Mouse (Mus musculus) left cerebral cortex, postnatal 36 days (tissue): ENCODE measurements around the gene Icam1. TPM values are rescaled to one million over a fixed set of nuclear protein-coding genes. Genes with fewer than 3 reads are reported as not detected.
"Not testable (repeated sequence)": the region's sequence is repeated elsewhere in the genome, so short reads cannot be mapped to it uniquely, and the experiment has no call there.

ENCODE experiments used
- DNase-seq, 2 experiments: peaks; one replicate each; pipeline ENCODE4 v3.0.0; 2021 to 2022; ENCODE audit warnings: low spot score in 2 of 2, mixed read lengths in 1 of 2
- intact Hi-C: fragments of 180-260 bp; cut with DNase I; formaldehyde crosslinking; loops from one replicate; pipeline ENCODE4 v1.15.1; 2025
- total RNA-seq, 2 experiments: library from RNA; stranded (reverse); gene quantifications; 2 replicates each; pipeline ENCODE4 v1.2.3; 2021

Icam1 gene
- total RNA-seq, 2 experiments from 2014 or later = 2.4 to 3.2 TPM

DNA sequence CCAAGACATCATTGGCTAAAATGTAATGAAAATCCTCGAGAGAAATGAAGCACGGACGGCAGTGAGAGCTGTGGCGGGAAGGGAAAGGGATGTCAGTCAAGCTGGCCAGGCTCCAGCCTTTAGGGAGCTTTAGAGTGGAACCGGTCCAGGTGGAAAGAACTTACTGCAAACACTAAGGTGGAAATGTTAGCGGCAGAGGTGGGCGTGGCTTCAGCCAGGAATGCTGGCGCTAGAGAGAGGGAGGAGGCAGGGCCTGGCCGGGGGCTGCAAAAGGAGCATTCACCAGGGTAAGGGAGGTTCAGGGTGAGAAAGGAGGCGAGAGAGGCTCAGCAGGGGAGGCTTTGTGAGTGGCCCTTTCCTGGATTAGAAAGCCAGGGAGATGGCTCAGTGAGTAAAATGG is 24.9 kb upstream of the Icam1 start:
- intact Hi-C loops = no loop called here

DNA sequence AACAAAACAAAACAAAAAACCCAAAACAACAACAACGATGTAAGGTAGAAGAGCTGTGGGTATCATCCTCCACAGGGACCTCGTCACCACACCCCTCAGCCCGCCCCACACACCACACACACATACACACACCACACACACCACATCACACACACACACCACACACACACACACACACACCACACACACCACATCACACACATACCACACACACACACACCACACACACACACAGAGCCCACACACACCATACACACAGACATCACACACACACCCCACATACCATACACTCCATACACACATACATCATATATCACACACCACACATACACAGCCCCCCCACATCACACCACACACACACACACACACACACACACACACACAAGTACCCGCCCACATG is 24.2 kb upstream of the Icam1 start:
- intact Hi-C loops = no loop called here
- no peak for DNase-seq

More for the DNA sequence above, 24.9 kb upstream of the Icam1 start:
- no peak for DNase-seq

DNA sequence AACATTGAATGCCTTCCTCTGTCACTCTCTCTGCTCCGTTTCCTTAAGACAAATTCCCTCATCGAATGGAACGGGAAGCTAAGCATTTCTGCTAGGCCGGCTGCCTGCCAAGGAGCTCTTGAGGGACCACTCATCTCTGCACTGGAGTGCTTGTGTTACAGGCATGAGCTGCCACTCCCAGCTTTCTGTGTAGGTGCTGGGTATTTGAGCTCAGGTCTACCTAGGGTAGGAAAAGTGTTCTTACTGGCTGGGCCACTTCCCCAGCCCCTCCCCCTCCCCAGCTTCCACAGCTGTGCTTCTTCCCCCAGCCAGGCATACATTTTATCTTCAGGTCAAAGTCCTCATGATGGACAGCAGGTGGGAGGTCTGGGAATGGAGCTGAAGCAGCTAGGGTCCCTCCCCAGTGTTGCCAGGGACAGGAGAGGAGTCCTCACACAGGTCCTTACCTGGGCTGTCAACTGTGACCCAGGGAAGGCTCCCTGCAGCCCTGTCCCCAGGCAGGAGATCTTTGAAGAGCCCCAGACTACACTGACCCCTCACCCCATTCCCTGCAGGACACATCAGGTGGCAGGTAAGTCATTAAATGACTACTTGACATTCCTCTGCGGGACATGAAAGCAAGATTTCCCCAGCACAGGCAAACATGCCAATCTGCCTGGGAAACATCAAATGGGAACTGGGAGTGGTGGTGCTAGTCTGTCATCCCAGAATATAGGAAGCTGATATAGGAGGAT is 22.5 kb upstream of the Icam1 start:
- intact Hi-C loops = no loop called here
- DNase-seq = no peak

DNA sequence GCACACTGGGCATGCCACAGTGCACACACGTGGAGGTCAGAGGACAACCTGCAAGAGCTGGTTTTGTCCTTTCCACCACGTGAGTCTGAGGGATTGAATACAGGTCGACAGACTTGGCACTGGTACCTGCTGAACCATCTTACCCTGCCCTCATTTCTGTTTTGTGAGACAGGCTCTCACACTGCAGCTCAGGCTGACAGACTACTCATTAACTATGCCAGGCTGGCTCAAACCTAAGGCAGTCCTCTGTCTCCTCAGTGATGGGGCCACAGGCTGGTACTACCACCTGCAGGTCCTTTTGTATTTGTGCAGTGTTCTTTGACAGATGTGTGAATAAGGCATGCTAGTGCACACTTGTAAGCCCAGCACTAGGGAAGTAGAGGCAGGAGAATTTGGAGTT is 20.7 kb upstream of the Icam1 start:
- intact Hi-C loops = loop anchor here (5.0 kb wide), 1 partner anchor 93 kb away; no protein-coding TSS in a partner anchor
- DNase-seq = no peak

DNA sequence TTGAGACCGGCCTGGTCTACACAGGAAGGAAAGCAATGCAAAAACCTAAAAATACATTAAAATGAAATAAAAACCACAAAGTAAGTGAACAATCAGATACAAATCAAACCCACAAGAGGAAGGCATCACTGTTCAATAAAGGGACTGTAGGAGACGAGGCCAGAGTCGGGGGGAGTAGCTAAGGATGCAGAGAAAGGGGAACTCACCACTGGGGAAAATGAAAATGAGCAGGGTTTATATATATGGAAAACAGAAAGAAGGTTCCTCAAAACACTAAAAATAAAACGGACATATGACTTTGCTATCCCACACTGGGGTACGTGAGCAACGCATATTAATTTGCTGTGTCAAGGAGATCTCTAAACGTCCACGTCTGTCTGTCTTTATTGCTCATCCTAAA is 18.7 kb upstream of the Icam1 start:
- intact Hi-C loops = loop anchor here (5.0 kb wide), 1 partner anchor 95 kb away; no protein-coding TSS in a partner anchor
- no peak for DNase-seq

DNA sequence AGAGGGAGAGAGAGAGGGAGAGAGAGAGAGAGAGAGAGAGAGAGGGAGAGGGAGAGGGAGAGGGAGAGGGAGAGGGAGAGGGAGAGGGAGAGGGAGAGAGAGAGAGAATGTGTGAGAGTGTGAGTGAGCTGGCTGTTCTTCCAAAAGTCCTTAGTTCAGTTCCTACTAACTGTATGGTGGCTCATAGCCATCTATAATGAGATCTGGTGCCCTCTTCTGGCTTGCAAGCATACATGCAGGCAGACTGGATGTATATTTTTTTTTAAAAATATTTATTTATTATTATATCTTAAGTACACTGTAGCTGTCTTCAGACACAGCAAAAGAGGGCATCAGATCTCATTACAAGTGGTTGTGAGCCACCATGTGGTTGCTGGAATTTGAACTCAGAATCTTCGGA is 17.4 kb upstream of the Icam1 start:
- not testable (repeated sequence) for DNase-seq
- intact Hi-C loops = loop anchor here (5.0 kb wide), 1 partner anchor 96 kb away; no protein-coding TSS in a partner anchor

DNA sequence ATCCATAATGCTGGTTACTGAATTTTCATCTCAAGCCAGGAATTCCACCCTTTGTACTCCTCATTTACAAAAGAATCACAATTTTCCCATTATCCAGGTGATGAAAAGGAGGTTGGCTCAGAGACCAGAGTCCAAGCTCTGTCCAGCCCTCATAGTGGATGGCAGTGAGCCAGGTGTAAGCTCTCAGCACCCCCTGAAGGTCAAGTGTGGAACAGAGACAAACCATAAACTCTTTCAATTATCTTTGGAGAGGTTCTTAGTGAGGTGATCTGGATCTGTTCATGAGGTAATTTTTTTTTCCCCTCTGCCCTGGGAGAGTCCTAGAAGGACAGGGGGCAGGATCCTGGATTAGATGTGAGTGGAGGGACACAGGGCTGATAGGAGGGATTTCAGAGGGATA is 15.0 kb upstream of the Icam1 start:
- intact Hi-C loops = no loop called here
- DNase-seq = no peak

DNA sequence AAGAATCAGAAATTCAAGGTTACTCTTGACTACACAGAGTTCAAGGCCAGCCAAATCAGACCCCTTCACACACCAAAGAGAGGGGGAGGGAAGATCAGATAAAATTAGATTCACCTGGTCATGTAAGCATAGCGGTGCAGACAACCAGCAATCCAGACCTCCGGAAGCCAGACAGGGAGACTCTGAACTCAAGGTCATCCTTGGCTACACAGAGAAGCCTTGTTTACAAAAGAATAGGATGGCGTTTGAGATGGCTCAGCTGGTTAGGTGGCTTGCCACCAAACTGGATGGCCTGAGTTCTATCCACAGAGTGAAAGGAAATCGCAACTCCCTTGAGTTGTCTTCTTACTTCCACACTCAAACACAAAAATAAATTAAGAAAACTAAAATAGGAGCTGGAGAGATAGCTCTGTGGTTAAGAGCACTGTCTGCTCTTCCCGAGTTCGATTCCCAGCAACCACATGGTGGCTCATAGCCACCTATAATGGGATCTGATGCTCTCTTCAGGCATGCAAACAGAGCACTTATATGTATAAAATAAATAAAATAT is 14.1 kb upstream of the Icam1 start:
- intact Hi-C loops = loop anchor here (2.0 kb wide), 1 partner anchor 49 kb away; no protein-coding TSS in a partner anchor
- no peak for DNase-seq

DNA sequence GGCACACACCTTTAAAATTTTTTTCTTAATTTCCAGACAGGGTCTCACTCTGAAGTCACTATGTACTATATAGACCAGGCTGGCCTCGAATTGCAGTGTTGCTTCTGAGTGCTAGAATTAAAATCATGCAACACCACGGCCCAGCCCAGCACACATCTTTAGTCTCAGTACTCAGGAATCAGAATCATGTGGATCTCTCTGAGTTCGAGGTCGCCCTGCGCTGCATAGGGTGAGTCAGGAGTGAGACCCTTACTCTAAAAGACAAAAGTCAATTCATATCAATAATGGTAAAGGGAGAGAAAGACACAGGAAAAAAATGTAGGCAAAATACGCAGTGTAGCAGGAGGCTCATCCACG is 13.5 kb upstream of the Icam1 start:
- no peak for DNase-seq
- intact Hi-C loops = loop anchor here (2.0 kb wide), 1 partner anchor 49 kb away; no protein-coding TSS in a partner anchor

DNA sequence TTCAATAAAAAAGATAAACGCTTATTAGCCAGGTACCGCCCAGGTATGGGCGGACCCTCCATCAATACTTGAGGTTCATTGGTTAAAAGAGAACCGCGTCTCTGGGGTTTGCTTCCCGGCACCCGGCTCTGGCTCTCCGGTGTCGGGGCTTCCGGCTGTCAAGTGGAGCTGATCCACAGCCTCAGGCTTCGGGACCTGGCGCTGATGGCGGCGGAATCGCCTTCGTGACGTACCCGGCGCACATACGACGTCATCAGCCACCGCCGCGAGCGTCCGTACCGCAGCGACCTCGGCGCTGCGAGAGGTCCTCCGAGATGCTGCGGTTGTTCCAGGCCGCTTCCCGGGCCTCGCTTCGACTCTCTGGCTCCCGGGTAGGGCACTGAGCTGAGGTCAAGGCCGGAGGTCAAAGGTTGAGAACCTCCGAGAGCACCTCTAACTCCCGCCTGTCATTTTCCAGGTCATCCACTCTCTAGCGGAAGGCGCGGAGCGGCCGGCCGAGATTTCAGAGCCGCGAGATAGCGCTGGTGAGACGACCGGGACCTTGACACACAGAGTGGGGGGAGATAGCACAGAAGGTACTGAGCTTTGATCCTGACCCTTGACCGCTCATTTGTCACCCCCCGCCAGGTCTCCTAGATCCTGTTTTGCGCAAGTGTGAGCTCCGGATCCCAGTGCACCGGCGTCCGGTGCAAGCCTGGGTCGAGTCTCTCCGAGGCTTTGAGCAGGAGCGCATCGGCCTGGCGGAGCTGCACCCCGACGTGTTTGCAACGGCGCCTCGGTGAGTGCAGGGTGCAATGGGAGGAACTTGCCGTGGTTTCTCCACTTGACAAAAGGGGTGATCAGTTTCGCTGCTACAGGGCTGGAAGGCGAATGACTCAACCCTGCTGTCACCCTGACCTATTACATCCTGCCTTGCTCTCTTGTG is 12.9 kb upstream of the Icam1 start, which contains the start of gene Mrpl4:
Mrpl4 (plus strand) TSS at position 112 of the 925 bp plus-strand sequence.
- intact Hi-C loops = loop anchor here (2.0 kb wide), 1 partner anchor 50 kb away; no protein-coding TSS in a partner anchor
- DNase-seq = peak; percentile 92 to 94

DNA sequence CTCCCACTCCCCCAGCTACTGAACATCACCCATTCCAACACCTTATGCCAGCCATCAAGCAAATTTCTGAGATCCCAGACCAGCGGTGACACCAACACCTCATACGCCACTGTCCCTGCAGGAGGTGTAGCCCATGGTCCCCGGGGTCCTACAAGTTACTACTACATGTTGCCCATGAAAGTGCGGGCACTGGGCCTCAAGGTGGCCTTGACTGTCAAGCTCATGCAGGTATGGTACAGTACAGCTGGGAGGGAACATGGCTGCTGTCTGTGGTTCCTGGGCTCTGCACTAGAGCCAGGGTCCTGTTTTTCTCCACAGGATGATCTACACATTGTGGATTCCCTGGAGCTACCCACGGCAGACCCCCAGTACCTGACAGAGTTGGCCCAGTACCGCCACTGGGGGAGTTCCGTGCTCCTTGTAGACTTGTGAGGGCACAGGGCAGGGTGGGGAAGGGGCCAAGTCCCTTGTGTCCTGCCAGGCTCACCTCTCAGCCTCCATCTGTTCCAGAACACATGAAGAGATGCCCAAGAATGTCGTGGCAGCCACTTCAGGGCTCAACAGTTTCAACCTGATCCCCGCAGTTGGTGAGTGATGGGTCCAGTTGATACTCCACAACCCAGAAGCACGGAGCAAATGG is 8.4 kb upstream of the Icam1 start:
- DNase-seq = no peak
- intact Hi-C loops = no loop called here

DNA sequence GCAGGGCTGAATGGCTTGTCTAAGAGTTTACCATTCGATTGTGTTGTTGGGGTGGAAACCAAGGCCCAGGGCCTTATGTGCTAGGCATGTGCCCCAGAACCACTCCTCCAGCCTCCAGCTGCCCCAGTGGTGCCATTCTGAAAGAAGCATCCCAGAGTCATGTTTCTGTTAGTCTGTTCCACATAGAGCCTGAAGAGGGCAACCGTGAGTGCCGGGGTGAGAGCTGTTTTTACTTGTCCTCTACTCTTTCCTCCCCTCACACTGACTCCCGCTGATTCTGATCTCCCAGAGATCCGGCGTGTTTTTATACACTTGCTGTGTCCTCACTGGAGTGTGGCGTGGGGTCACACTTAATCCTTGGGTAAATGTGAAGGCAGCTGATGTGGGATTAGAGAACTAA is 7.8 kb upstream of the Icam1 start:
- intact Hi-C loops = no loop called here

DNA sequence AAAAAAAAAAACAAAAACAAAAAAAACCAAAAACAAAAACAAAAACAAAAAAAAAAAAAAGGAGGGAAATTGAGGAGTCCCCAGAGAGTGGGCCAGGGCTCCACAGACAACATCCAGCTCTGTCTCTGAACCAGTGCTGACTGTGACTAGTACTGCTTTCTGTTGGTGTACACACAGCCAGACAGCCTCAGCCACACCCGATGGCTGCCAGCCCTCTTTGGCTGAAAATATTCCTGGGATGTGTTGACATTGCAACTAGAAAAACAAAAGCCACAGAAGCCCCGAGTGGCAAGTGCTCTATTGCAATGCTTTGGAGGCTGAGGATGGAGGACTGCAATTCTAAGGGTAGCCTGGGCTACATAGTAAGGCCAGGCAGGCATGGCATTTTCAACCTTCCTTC is 5.4 kb upstream of the Icam1 start:
- intact Hi-C loops = no loop called here
- DNase-seq = no peak

More for the DNA sequence above, 7.8 kb upstream of the Icam1 start:
- no peak for DNase-seq

DNA sequence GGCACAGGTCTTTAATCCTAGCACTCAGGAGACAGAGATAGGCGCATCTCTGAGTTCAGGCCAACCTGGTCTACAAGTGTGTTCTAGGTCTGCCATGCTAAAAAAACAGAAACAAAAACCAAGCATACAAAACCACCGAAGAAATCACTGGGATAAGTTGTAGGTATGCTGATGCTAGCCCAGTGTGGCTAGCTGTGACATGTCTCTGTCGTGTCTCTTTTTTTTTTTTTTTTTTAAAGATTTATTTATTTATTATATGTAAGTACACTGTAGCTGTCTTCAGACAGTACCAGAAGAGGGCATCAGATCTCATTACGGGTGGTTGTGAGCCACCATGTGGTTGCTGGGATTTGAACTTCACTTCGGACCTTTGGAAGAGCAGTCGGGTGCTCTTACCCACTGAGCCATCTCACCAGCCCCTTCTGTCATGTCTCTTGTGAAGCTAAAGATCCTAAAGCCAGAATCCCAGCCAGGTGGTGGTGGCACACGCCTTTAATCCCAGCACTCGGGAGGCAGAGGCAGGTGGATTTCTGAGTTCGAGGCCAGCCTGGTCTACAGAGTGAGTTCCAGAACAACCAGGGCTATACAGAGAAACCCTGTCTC is 4.7 kb upstream of the Icam1 start:
- intact Hi-C loops, DNase-seq: not testable (repeated sequence)

DNA sequence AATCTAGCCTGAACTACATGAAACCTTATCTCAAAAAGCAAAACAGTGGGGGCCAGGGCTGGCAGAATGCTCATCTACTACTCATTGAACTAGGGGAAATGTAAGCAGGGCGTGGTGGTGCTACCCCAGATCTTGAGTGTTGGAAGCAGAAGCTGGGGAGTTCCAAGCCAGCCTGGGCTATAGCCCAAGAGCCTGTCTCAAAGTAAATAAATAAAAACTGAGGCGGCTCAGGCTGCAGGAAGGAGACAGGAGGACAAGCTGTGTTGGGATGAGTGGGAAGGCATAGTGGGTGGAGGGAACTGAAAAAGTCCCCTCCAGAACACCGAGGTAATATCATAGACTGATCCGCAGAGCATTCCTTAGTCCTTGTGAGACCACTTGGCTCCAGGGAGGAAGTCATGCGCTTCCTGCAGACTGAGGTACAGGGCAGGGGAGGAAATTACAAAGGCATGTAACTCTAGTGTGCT is 3.9 kb upstream of the Icam1 start:
- peak; percentile 22 to 31 for DNase-seq
- intact Hi-C loops = no loop called here

DNA sequence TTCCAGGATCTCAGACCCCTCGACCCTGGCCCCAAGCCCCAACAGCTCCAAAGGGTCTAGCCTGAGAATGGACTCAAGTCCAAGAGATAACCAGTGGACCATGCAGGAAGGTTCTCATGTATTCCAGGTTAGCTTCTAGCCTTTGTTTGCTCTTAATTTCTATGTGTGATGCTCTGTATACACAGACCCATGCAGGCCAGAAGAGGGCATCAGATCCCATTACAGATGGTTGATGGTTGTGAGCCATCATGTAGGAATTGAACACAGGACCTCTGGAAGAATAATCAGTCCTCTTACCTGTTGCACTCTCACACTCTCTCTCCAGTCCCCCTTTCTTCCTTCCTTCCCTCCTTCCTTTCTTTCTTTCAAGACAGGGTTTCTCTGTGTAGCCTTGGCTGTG is 3.4 kb upstream of the Icam1 start:
- DNase-seq = no peak
- intact Hi-C loops = no loop called here

DNA sequence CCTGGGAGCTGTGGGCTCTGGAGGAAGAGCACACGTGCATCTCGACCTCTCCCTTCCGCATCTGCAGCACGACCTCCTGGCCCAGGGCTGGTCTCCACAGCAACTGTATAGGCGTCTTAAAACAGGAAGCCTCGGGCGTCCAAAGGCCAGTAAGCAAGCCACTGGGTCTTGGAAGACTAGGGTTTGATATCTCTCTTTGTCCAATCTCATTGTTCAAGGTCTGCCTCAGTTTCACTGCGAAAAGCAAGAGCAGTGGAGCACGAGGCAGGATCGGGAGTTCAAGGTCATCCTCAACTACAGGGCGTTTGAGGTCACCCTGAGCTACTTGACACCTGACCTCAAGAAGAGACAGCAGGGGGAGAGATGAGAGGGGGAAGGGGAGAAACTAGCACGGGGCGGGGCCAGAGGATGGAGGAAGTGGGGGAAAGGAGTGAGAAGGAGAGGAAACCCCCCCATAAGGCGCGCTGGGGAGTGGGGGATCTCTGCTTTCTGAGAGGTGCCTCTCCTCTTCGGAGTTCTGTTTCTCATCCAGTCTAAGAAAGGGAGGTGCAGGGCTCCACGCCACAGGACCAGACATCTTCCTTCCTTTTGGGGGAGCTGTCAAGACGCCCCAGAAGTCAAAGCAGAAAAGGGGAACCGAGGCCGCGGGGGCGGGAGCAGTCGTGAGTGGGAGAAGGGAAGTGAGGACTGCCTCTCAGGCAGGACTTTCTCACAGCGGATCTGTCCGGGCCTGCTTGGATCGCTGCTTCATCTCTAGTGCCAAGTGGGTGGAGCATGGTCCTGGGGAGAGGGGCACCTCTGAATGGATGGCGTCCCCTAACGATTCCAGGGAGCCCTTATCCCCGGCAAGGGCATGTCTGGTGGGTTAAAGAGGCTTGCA is 854 bp upstream of the Icam1 start:
- intact Hi-C loops = no loop called here
- DNase-seq = peak; percentile 36 to 37
